Mouse (Mus musculus) adrenal gland, postnatal 36 days (tissue): ENCODE results near the gene Slc39a11. TPM values are rescaled to one million over a fixed set of nuclear protein-coding genes. Genes with fewer than 3 reads are reported as not detected.

Source experiments
- DNase-seq, 2 experiments: peaks; one replicate each; pipeline ENCODE4 v3.0.0; 2021; ENCODE audit warnings: mixed read lengths in 1 of 2
- total RNA-seq, 2 experiments: library from RNA; stranded (reverse); gene quantifications; 2 replicates each; pipeline ENCODE4 v1.2.3; 2021

Gene Slc39a11
- total RNA-seq, 2 experiments from 2014 or later = 27.4 to 27.7 TPM

DNA sequence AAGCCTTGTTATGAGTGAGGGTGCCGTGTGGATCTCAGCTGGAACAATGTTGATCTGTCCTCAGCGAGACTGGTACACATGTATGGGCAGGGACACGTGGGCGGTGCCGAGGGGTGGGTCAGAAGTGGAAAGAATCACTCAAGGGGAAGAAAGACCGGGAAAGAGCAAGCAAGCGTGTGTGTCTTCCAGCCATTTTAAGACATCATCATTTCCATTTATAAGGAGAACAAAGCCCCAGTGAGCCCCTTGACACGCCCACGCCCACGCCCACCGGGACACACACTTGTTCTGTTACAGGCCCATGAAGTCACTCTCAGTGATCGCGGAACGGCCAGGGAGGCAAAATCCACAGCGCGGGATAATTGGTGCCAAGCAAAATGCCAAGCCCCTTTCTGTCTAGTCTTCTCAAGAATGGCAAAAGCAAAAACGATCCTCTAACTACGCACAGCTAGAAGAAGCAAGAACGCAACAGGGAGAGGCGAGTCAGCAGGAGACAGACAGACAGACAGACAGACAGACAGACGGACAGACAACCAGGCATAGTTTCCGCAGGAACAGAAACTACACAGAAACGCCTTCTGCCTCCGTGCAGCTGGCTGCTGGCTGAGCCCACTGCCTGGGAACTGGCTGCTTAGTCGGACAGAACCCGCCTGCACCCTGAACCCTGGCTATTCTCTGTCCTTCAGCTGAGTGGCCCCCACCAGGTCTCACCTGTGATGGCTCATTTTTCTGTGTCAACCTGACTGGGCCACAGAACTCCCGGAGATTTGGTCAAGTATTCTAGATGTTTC is 364.7 kb downstream of the Slc39a11 start:
- DNase-seq = no peak

GRCm38 (mm10) chr11:113283376-113283811 is 366.5 kb downstream of the Slc39a11 start:
- peak; percentile 22 to 32 for DNase-seq

DNA sequence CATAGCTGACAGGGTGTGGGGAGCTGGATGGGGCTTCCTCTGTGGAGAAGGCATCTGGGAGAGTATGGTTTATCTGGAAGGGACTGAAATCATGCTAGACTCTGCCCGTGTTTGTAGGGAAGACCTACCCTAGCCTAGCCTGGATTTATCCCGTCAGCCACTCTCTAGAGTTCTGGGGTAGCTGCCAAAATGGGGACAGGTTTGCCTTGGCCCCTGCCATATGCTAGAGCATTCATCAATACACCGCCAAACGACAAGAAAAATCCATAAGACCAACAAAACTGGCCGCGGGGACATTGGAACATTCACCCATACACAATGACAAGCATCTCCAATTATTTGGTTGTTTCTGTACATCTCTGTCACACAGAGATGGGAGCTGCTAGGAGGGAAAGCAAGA is 371.6 kb downstream of the Slc39a11 start:
- no peak for DNase-seq

DNA sequence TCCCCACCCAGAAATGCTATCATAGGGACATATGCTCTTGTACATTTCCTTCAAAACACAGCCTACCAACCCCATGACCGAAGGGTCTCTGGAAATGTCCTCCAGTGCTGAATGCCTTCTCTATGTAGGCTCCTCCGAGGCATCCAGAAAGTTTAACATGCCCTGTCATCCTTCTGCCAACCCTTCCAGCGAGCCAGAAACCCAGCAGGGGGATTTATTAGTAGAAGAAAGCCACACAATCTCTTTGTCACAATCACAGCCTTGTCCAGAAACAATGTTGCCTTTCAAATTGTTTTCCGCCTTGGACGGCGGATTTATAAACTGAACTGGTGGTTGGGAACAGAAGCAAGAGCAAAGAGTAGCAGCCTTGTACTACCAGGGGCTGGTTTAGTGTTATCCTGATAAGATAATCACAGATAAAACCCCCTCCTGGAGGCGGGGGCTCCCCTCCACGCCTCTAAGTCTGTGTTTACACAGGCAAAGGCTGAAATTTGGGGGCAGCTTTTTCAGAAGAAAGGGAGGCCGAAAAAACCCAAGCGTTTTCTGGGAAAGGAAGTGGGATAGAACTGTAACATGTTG is 372.8 kb downstream of the Slc39a11 start:
- DNase-seq = no peak

DNA sequence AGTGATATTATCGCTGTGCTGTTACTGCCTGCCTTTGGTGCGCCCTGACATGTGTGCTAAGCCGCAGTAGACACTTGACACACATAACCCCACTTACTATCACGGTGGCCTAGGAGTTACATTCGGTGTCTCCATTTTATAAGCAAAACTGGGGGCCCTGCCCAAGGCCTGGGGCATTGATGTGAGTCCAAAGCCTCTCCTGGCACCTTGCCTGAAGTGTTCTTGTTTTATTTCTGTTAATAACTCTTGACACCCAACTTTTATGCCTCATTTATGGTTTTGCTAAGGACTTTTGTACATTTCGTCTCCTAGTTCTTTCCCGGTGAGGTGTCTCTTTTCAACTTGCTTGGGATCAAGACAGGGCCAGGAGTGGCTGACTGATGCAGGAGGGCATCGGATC is 373.4 kb downstream of the Slc39a11 start:
- no peak for DNase-seq

GRCm38 (mm10) chr11:113274037-113274436 is 375.8 kb downstream of the Slc39a11 start:
- no peak for DNase-seq

DNA sequence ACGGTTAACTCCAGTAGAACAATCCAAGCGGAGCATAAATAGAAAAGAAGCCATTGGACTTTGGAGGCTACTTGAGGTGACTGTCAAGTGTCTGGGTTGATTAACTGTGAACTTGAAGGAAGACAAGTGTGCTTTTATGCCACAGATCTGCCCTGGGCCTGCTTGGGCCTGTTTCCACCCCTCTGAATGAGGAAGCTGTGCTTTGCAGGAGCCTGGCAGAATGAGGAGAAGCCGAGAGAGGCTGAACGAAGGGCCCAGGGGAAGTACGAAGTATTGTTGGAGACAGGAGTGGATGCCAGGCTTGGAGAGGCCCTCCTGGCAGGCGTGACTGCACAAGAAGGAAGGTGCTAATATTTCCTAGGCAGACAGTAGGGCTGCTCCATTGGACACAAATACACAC is 378.0 kb downstream of the Slc39a11 start:
- no peak for DNase-seq

DNA sequence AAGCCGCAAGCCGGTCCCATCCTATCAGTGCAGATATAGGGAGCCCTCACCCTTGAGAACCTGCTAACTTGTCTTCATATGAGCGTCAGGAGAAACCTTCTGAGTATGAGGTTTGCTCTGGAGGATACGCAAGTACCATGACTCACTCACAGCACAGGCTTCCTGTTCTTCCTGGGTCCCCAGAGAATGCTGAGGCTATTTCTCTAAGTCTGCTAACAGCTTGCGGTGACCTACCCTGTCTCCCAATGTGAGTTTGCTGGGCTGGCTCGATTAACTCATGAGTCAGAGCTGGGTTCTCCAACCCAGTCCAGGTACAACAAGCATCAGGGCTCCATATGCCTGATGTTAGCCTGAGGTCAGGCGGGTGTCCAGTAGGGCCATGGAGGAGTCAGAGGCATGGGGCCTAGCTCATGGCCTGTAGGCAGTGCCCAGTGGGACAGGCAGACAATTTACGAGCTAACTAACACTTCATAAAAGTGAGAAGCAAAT is 381.0 kb downstream of the Slc39a11 start:
- DNase-seq = no peak

DNA sequence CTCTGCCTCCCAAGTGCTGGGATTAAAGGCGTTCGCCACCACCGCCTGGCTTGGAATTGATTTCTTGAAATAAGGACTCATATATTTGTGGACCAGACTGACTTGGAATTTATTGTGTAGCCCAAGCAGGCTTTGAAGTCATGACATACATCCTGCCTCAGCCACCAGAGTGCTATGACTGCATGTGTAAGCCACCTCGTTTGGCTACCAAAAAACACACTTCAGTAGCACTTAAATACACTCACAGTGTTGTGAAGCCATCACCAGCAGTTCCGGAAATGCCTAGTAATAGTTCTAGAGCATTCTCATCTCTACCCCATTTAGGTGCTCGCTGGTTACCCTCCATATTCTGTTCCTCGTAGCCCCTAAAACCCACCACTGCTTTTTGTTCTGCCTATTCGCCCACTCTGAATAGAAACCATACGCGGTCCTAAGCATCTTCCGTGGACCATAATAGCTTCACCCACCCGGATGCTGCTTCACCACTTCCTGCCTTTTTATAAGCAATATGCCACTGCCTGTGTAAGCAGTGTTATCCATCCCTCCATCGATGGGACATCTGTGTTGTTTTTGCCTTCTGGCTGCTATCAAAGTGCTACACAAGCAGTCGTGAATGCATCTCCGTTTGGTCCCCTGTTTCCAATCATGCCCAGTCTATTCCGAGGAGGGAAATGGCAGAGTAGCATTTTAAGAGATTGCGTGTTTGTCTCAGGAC is 382.2 kb downstream of the Slc39a11 start:
- no peak for DNase-seq

DNA sequence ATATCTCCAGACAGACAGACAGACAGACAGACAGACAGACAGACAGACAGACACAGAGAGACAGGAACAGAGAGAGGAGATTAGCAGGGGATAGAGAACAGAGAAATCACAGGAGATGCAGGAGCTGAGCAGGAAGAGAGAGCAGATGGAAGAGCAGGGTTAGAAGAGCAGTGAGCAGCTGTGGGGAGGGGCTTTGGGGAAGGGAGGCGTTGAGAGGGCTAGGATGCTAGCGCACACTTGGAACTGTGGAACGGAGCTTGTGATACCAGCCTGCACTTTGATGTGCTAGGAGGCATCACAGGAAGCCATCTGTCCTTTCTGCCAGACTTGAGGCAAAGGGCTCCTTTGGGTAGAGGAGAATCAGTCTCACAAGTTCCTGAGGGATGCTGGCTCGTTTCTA is 383.2 kb downstream of the Slc39a11 start:
- DNase-seq = no peak

DNA sequence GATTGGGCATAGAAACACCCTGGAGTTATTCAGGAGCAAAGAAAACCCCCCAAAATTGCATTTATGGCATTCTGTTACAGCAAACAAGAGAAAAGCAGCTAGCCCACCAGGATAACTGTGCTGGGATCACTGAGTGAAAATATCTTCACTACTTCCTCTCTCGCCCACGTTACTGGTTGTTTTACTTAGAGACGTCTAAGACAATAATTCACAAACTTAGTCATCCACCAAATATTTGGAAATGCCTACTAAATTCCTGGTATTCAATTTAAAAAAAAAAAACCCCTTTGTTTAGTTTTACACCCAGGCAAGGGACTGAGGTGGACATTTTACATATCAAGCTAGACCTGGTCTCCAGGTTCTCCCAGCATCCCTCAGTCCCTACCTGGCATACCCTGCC is 384.3 kb downstream of the Slc39a11 start:
- DNase-seq = no peak

GRCm38 (mm10) chr11:113263971-113264370 is 385.9 kb downstream of the Slc39a11 start:
- no peak for DNase-seq

DNA sequence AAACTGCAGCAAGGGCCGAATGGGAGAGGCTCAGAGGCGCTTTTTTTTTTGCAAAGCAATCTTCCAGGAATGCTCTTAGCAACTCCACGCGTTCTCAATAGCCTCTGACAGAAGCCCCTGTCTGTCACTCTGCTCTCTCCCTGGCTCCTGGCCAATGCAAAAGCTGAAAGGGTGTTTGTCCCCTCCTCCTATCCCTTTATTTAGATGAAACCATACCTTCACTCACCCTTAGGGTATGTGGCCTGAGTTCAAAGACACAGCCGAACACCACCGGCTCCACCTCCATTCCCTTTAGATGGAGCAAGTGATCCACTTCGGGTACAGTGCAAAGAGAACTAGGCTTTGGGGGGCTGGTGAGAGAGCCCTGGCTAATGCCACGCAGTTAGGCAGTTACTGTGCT is 387.8 kb downstream of the Slc39a11 start:
- no peak for DNase-seq

DNA sequence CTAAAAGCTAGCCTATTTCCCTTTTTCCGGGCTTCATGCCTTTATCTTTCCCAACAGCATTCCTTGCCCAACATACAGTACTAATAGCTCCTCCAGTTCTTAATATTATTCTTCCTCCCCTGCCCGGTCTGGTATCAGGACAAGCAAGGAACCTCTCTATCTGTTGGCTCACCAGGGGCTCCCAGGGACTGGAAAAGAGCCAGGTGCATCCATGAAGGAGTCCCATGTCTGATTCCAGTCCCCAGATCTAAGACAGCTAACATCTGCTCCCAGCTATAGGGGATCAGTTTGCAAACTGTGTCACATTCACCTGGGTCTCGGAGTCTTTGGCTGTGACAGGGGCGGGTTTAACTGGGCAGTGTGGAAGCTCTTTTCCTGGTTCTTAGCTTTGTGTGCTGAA is 388.5 kb downstream of the Slc39a11 start:
- no peak for DNase-seq

DNA sequence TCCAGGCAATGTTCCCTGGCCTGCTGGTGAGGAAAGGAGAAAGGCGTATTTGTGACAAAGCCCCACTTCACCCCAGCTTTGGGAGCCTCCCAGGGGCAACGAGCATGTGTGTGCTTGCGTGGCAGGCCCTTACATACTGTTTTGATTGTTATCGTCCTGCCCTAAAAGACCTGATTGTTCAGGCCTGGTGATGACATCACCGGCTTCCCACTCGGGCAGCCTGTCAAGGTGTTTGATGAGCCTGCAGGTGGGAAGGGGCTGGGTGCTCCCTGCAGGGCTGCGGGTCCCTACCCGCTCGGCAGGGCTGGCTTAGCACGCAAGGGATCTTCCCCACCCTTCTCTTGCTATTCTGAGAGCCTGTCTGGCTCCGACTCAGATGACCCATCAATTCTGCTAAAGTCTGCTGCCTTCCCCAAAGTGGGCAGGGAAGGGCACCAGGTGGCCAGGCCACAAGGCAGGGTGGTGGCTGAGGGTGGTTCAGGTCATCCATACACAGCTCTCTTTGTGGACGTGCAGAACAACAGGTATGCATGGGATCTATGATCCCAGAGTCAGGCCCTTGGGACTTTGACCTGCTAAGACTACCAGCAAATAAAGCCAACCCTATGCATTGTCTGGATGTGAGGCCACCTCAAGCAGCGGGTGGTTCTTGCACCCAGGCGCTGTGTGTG is 390.0 kb downstream of the Slc39a11 start:
- no peak for DNase-seq

DNA sequence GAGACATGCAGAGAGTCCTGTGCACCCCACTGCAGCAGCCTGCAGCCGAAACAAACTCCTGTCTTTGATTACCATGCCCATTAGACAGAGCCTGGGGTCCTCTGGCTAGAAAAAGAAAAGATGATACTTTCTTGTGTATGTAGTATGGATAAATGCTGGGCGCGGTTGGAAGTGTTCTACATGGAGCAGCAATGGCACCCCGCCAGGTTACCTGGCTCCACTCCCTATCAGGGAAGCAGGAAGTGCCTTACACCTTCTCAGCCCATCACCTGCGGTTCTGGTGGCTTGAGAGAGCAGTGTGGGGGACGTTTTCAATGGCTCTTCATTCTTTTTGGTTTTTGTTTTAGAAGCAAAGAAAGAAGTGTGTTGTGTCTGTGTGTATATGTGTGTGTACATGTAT is 391.9 kb downstream of the Slc39a11 start:
- no peak for DNase-seq

DNA sequence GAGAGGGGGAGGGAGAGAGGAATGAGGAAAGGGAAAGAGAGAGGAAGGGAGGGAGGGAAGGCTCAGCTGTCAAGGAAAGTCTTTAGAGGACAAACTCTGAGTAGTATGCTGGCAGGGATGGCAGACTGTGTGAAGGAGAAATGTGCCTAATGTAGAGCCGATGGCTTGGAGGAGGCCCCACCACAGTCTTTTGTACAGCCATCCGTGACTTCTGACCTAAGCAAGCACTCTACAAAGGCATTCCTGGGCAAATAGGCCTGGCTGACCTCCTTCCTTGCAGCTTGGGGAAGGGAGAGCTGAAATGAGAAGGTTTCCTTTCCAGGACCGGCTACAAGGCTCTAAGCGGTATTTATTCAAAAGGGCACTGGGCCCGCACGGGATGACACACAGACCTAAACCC is 395.2 kb downstream of the Slc39a11 start:
- DNase-seq = no peak

- DNase-seq = no peak
Measured at GRCm38 (mm10) chr11:113253169-113253568, 396.7 kb downstream of the Slc39a11 start.

GRCm38 (mm10) chr11:113251172-113251571 is 398.7 kb downstream of the Slc39a11 start:
- no peak for DNase-seq

- DNase-seq = no peak
Measured at GRCm38 (mm10) chr11:113246475-113246874, 403.4 kb downstream of the Slc39a11 start.

DNA sequence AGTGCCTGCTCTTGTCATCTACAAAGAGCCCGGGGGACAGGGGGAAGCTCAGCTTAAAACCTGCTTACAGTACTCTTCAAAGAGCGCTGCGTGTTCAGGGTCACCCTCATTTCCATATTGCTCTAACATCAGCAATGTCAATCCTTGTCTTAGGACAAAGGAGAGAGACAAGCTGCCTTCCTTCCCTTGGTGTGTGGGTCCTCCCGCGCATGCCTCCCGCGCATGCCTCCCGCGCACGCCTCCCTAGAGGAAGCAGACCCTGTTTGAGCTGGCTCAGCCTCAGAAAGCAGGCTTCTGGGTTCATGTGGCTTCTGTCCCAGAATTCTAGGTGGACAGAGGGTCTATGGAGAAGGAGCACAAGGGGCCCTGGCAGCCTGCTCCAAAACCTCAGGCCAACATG is 404.2 kb downstream of the Slc39a11 start:
- DNase-seq = no peak

GRCm38 (mm10) chr11:113234432-113234831 is 415.4 kb downstream of the Slc39a11 start:
- DNase-seq = no peak

GRCm38 (mm10) chr11:113232049-113232448 is 417.8 kb downstream of the Slc39a11 start:
- no peak for DNase-seq
